14 mouse cellular contexts compared by ENCODE assay signal in genomic region chr3:70102091-70102490, GRCm38 (mm10).
"Had no signal": no experiment of that assay in that cellular context is flagged by ENCODE, and none has a peak within 500 bp of the region (broad histone marks: within the 10 kb centered on the region; RNA-seq: fewer than 3 reads in every experiment).

No protein-coding gene starts in this region.

- ATAC-seq: liver, postnatal 0 days; midbrain, embryonic 15.5 days had no signal

- H3K9me3 ChIP-seq: limb, embryonic 12.5 days; lung, embryonic 15.5 days; midbrain, embryonic 15.5 days had no signal

- H3K27me3 ChIP-seq: liver, embryonic 13.5 days; lung, embryonic 15.5 days; megakaryocyte, embryonic 14.5 days; midbrain, embryonic 15.5 days had no signal

- H3K36me3 ChIP-seq: limb, embryonic 12.5 days; liver, embryonic 13.5 days; lung, embryonic 15.5 days; midbrain, embryonic 15.5 days had no signal

- DNase-seq: kidney, adult 18-20 months; liver; liver, embryonic 13.5 days; liver, postnatal 0 days; lung, postnatal 14 days; right cerebral cortex, adult 18-20 months; thymus, adult 18-20 months; thymus, postnatal 25 days had no signal

- H3K4me3 ChIP-seq: limb, embryonic 12.5 days; liver, embryonic 13.5 days; lung, embryonic 15.5 days; megakaryocyte, embryonic 14.5 days; midbrain, embryonic 15.5 days had no signal

- H3K27ac ChIP-seq: limb, embryonic 12.5 days; liver, embryonic 13.5 days; lung, embryonic 15.5 days; macrophage; midbrain, embryonic 15.5 days had no signal

- H3K4me2 ChIP-seq: limb, embryonic 12.5 days; liver, embryonic 13.5 days; lung, embryonic 15.5 days; midbrain, embryonic 11.5 days; midbrain, embryonic 15.5 days had no signal

- H3K9ac ChIP-seq: limb, embryonic 12.5 days; liver, embryonic 13.5 days; liver, postnatal 0 days; lung, embryonic 15.5 days; midbrain, embryonic 15.5 days had no signal

- H3K4me1 ChIP-seq: liver, embryonic 13.5 days; lung, embryonic 15.5 days; midbrain, embryonic 15.5 days had no signal
